Mouse (Mus musculus) right cerebral cortex, postnatal 10 days (tissue): ENCODE measurements around the gene Sgcd.
"Not testable (repeated sequence)": the region's sequence is repeated elsewhere in the genome, so short reads cannot be mapped to it uniquely, and the experiment has no call there.

Experiments used
- DNase-seq, 2 experiments: peaks; one replicate each; pipeline ENCODE4 v3.0.0; 2021; ENCODE audit warnings: low spot score in 2 of 2

The Sgcd gene

DNA sequence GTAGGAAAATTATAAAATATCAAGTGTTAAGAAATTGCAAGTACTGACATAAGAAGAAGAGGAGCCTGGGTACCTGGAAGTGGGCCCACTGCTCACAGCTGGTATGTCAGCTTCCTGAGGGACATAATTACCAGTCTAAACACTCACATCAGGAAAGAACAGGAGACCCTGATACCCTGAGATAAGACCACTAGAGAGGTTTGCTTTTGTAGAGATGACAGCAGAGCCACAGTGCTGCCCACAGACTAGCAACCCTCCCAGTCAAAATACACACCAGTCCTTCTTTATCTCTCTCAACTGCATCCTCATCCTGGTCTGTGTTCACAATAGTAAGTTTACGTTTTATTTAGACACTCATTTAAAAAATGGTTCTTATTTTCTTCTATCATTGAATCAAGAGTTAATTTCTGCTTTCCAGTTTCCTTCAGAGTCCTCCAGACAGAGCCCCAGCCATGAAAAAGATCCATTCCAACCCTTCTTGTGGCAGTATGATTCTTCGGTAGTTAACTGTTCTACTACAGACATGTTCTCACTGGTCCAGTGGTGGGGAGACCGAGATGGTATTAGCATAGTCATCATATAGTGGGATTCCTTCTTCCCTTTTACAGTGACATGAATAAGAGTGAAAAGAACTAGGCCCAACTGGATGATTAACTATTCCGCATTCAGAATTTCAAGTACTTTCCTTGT is 211.4 kb downstream of the Sgcd start:
- DNase-seq = no peak

GRCm38 (mm10) chr11:47776019-47776418 is 212.8 kb downstream of the Sgcd start:
- no peak for DNase-seq

DNA sequence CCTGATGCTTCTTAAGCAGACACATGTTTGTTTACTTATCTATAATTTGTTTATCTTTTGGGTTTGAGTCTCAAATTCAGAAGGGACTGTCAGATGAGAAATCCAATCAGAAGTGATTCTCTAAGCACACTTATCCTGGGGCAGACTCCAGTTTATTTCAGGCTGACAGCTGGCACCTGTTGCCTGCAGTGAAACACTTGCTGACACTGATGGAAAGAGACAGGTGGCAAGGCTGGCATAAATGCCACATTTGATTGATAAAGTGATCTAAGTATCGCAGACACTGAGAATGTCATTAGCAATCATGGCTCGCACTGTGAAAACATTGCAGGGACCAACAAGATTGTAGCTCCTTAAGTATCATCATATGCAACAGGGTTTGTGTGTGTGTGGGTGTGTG is 222.9 kb downstream of the Sgcd start:
- DNase-seq = peak; percentile 24 to 37

DNA sequence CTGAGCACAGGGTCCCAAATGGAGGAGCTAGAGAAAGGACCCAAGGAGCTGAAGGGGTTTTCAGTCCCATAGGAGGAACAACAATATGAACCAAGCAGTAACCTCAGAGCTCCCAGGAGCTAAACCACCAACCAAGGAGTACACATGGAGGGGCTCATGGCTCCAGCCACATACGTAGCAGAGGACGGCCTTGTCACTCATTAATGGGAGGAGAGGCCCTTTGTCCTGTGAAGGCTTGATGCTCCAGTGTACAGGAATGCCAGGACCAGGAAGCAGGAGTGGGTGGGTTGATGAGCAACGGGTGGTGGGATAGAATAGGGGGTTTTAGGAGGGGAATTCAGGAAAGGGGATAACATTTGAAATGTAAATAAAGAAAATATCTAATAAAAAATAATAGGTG is 225.2 kb downstream of the Sgcd start:
- DNase-seq = not testable (repeated sequence)

DNA sequence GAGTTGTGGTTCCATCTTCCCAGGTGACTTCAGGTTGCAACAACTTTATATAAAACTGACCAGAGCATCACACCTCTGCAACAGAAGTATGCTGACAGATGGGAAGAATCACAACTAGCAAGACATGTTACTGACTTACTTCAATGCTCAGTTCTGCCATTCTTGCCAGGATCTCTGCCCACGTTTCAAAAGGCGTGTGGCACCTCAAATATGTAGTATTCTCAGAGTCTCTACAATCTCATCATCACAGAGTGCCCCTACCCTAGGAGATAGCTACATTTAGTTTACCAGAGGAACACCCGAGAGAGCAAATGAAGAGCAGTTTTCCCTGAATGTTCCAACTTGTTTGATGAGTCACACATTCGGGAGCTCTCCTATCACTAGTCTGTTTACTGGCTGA is 229.8 kb downstream of the Sgcd start:
- no peak for DNase-seq

DNA sequence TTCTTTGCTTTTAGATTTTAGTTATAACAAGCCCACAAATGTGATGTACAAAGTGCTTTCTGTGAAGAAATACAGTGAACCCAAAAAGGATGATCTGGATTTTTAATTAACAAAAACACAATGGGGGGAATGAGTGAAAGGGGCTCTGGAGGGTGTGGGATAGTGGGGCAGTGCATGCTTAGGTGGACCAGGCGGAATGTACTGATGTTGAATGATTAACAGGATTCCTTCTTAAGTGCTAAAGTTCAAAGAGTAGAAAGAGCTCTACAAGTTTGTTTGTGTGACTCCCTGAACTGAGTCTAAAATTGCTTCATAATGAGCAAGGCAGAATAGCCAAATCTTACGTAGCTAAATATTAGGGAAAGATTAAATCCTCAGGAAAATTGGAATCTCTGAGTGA is 246.0 kb downstream of the Sgcd start:
- DNase-seq = no peak

DNA sequence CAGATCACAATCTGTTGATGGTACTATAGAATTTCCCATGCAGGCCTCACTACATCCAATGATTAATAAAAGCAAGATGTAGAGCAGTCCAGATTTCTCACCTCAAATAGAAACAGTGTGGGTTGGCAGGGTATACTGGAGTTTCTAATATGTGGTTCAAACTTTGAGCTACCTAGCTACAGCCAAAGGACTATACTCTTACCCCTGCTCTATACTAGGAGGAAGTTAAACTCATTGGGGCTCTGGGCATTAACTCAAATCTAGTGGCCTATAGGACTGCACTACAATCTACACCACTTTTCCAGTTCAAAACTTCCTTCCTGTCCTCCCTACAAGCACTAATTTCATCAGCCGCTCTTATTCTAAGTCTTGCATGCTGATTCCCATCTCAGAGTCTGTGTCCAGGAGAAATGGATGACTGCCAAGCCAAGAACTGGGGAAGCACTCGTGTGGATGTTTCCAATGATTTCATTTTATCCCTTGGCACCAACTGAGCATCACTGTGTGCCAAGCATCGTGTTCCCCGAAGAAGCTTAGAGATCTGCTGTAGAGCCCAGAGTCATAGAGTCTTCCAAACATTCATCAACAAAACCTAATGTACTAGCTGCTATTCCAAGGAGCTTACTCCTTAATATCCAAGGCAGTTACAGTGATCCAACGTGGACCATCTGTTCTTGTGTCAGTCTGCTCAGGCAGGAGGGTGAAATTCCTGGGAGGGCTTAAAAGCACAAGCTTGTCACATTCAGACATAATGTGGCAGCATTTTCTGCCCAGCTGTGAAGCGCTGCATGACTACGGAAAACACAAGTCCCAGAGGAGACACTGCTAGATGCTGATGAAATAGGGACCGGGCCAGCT is 283.6 kb downstream of the Sgcd start:
- DNase-seq = peak; percentile 53 to 65

DNA sequence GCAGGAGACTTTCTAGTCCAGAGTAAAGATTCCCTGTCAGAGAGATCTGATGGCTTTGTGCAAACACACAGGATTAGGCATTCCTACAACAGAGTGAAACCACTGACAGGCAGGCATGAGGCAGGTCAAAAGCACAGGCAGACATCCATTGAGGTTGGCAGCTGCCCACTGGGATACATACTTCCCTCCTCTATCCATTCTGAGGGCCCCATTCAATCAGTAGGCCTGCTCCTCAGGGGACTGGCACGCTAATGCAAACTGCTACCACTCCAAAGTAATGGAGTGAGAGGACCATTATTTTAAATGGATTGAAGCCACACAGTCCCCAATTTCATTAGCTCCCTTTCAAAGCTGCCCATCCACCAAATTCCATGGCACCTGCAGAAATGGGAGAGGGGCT is 293.2 kb downstream of the Sgcd start:
- peak; percentile 29 to 35 for DNase-seq

DNA sequence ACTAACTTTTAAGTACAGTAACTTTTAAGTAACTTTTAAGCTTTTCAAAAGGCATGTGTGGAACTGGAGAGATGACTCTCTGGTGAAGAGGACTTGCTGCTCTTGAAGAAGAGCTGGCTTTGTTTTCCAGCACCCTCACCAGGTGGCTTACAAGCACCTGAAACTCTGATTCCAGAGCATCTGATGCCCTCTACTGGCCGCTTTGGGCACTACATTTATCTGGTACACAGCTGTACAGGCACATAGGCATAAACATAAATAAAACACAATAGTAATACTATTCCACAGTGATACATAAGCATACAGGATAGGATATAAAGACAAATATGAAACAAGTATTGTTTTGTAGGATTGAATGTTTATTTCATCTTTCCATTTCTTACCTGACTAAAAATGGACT is 330.6 kb downstream of the Sgcd start:
- DNase-seq = peak in 1 of 2 experiments; percentile 27

GRCm38 (mm10) chr11:47645911-47646310 is 342.9 kb downstream of the Sgcd start:
- no peak for DNase-seq

- no peak for DNase-seq
Observed at GRCm38 (mm10) chr11:47641567-47642259, 347.1 kb downstream of the Sgcd start.

- no peak for DNase-seq
Observed at GRCm38 (mm10) chr11:47640556-47640955, 348.2 kb downstream of the Sgcd start.

DNA sequence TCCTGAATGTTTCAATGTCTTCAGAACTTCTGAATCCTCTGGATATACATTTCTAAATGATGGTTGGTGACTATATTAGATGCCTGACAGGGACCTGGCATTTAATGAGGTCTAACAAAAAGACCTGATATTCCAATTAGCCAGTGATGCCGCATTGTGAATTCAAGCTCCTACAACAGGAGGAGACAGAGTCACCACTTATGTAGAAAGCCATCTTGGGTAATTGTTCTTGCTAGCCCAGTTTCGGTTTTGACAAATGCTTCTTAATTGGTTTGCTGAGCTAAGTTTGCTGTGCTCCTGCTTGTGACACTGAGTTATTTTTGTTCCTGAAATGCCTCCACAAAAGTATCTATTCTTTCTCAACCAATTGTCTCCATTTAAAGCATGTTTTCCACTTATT is 358.6 kb downstream of the Sgcd start:
- DNase-seq = no peak

DNA sequence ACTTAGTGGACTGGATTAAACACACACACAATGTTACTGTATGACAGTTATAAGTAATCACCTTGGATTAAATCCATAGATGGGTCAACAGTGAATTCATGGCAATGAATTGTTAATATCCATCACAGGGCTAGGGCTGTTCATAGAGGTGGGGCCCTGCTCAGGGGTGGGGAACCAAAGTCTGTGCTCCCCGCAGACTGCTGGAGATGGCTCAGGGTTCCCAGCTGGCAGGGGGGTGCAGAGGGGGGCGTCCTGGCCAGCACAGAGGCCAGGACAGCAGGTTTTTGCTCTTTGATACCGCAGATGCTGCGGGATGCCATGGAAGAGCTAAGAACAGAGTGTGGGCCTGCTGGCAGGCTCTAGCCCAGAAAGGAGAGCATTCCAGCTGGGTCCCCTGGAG is 378.9 kb downstream of the Sgcd start:
- no peak for DNase-seq

GRCm38 (mm10) chr11:47574635-47575034 is 414.1 kb downstream of the Sgcd start:
- DNase-seq = no peak

DNA sequence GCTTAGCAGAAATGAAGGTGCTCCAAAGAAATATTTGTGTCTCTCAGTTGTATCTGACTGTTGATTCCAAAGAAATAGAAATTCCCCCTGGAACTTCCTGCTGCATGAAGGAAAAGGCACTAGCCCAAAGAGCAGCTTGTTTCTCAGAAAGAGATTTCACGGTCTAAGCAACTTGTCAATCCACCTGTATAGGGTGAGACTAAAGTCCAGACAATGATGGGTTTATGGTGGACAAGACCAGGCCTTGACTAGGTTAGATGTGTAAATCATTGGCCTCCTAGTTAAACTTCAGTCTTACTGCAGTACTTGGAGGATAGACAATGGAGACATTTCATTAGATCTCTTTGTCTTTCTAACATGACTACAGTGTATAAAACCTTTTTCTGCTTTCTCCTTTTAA is 420.3 kb downstream of the Sgcd start:
- no peak for DNase-seq

DNA sequence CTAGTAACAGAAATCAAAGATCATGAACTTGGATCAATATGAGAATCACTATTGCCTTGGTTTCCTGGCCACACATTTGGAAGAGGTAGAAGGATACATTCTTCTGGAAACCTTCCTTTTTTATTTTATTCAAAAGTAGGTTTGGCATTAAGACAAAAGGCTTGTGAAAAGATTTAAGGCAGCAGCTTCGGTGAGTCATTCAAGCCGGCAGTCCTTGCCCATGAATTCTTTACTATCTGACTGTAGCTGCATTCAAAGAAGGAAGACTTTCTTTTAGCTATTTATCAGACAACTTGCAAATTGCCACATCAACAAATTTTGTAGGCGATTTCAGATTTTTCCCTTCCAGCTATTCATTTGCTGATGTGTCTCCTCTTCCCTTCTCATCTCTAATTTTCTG is 422.6 kb downstream of the Sgcd start:
- DNase-seq = peak; percentile 18 to 20

GRCm38 (mm10) chr11:47524845-47525244 is 463.9 kb downstream of the Sgcd start:
- no peak for DNase-seq

DNA sequence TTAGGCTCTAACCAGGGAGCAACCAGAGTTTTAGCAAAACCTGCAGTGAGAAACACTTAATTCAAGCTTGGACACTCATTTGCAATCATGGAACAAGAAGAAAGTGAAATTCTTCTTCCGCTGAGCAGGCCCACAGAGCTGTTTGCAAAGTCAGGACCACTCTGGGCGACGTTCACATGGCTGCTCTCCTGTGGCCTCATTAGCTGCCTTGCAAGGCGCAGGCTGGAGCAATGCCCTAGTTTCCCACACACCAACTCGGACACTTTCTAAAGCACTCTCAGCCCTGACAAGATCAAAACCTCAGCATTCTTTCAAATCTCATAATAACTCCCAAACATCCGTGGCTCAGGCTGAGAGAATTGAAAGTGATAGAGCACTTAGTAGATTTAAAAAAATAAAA is 480.7 kb downstream of the Sgcd start:
- peak; percentile 27 for DNase-seq

DNA sequence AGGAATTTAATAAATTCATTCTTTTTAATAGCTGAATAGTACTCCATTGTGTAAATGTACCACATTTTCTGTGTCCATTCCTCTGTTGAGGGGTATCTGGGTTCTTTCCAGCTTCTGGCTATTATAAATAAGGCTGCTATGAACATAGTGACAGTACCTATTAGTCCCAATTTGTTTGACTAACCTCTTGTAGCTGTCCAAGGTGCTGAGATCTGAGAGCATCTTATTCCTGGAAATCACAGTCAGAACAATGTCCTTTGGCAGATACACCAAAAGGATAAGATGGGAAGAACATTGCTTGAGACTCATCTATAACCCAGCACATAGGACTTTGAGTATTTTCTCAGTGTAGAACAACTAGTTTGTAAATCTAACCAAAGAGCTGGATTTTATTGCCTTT is 485.5 kb downstream of the Sgcd start:
- DNase-seq = not testable (repeated sequence)

GRCm38 (mm10) chr11:47473493-47474230 is 515.1 kb downstream of the Sgcd start:
- DNase-seq = peak; percentile 51 to 52

GRCm38 (mm10) chr11:47460700-47461099 is 528.1 kb downstream of the Sgcd start:
- DNase-seq = not testable (repeated sequence)
